Mouse (Mus musculus) monocyte, adult 5-6 weeks (primary cell): ENCODE measurements around the gene Zrsr1. TPM values are rescaled to one million over a fixed set of nuclear protein-coding genes. Genes with fewer than 3 reads are reported as not detected.

Experiments
- ATAC-seq: fragments of 153-309, 156-312 bp; replicated peaks from 2 replicates; pipeline ENCODE4 v1.8.0; 2017; ENCODE audit warnings: mild to moderate bottlenecking; ENCODE audit not compliant: low TSS enrichment, insufficient number of reproducible peaks, severe bottlenecking, poor library complexity, low FRiP score
- total RNA-seq: library from RNA; stranded (forward); fragments of 200-1000, 200-491, 200-594 nt; gene quantifications from 3 replicates; pipeline ENCODE4 v1.2.3, GENCODE M21; 2017

The Zrsr1 gene
- 18.8 to 34.8 TPM (median 27.8 TPM) in 3 replicates for total RNA-seq

- ATAC-seq, result peak; percentile 21; the same call in 1 of the 2 replicates
Observed at GRCm38 (mm10) chr11:22971835-22972709, at the start of gene Zrsr1. Gene Zrsr1, plus strand, starts transcription at chr11:22972005.

- no peak for ATAC-seq
Observed at GRCm38 (mm10) chr11:22922546-22922945, 49.3 kb upstream of the Zrsr1 start.

GRCm38 (mm10) chr11:22923606-22924005 is 48.2 kb upstream of the Zrsr1 start:
- ATAC-seq, result no peak

GRCm38 (mm10) chr11:22928586-22929169 is 43.1 kb upstream of the Zrsr1 start:
- peak; percentile 68 for ATAC-seq

- no peak for ATAC-seq
Observed at GRCm38 (mm10) chr11:22930129-22930528, 41.7 kb upstream of the Zrsr1 start.

GRCm38 (mm10) chr11:22931320-22931905 is 40.4 kb upstream of the Zrsr1 start:
- ATAC-seq, result no peak

GRCm38 (mm10) chr11:22932167-22932566 is 39.6 kb upstream of the Zrsr1 start:
- ATAC-seq, result no peak

GRCm38 (mm10) chr11:22936446-22937125 is 35.2 kb upstream of the Zrsr1 start:
- no peak for ATAC-seq

- no peak for ATAC-seq
Observed at GRCm38 (mm10) chr11:22937716-22938316, 34.0 kb upstream of the Zrsr1 start.

GRCm38 (mm10) chr11:22938983-22939382 is 32.8 kb upstream of the Zrsr1 start:
- ATAC-seq, result no peak

- ATAC-seq, result peak; percentile 27; the same call in 1 of the 2 replicates
Observed at GRCm38 (mm10) chr11:22949101-22949500, 22.7 kb upstream of the Zrsr1 start.

- no peak for ATAC-seq
Observed at GRCm38 (mm10) chr11:22950131-22950530, 21.7 kb upstream of the Zrsr1 start.

- no peak for ATAC-seq
Observed at GRCm38 (mm10) chr11:22952668-22953067, 19.1 kb upstream of the Zrsr1 start.

- no peak for ATAC-seq
Observed at GRCm38 (mm10) chr11:22956346-22956745, 15.5 kb upstream of the Zrsr1 start.

GRCm38 (mm10) chr11:22956830-22957229 is 15.0 kb upstream of the Zrsr1 start:
- peak; percentile 34; the same call in 1 of the 2 replicates for ATAC-seq

GRCm38 (mm10) chr11:22957791-22958374 is 13.9 kb upstream of the Zrsr1 start:
- ATAC-seq, result no peak

GRCm38 (mm10) chr11:22962101-22962500 is 9.7 kb upstream of the Zrsr1 start:
- ATAC-seq, result no peak

GRCm38 (mm10) chr11:22964401-22964800 is 7.4 kb upstream of the Zrsr1 start:
- no peak for ATAC-seq
